Mouse (Mus musculus): ENCODE measurements at regions not wholly inside any gene's neighbourhood (a gene's known extent, or its start where the extent isn't known, plus 50 kb on each side); places are given as distances from the start of the nearest gene placed in this dataset.

DNA sequence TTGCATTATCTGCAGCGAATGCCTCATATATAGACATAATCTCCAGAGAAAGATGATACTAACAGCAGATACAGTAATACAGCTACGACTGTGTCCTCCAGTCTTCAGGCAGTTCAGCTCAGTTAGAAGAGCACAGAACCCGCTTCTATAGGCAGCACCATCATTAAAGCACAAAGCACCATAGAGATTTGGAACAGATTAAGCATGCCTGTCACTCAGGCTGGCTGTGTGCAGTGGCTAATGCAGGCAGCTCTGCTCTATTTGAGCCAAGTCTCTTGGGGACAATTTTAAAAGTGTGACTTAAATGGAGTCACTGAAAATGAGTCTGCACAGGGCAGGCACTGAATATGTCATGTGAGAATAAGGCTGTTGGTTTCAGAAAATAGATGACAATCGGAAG is 1660.7 kb upstream of the Flrt2 start:
- 53% methylated on average over 4 of the region's 4 CpGs for WGBS
- H3K4me2 ChIP-seq, result no peak overlapping the region
- H3K27me3 ChIP-seq, result no peaks in the 10 kb centered on the region
- ATAC-seq (ENCODE audit: low read depth), result peak; percentile 77; the same call in 1 of the 2 replicates
- H3K9me3 ChIP-seq, result no peaks in the 10 kb centered on the region
- no peak overlapping the region for H3K4me3 ChIP-seq
- H3K36me3 ChIP-seq, result no peaks in the 10 kb centered on the region
- peaks cover 5% of the 10 kb centered on the region for H3K4me1 ChIP-seq (replicated peaks)
- no peak overlapping the region for H3K9ac ChIP-seq
- no peak overlapping the region for H3K27ac ChIP-seq (replicated peaks)

DNA sequence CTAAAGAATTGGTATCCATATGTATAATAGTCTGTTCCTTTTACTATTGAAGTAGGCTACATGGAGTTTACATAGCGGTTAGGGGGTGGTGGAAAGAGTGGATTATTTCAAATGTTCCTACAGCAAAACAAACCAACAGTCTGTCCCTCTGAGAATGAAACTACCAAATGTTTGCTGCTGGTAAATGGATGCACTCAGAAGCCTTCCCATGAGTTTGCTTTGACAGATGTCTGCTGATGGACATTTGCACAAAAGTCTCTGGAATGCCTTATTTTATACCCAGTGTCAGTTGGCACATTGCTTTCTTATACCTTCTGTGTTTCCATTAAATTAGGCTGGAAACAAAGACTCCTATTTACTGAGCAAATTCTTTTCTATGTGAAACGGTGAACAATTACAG is 1644.1 kb upstream of the Flrt2 start:
- Histone ChIP-seq H3K4me3 (no peak overlapping the region), H3K9me3 (no peaks in the 10 kb centered on the region), H3K36me3 (no peaks in the 10 kb centered on the region), H3K27ac (replicated peaks) (no peak overlapping the region), H3K9ac (no peak overlapping the region), H3K27me3 (no peaks in the 10 kb centered on the region), H3K4me2 (no peak overlapping the region), H3K4me1 (replicated peaks) (no peaks in the 10 kb centered on the region)
- 73% methylated on average over 2 of the region's 2 CpGs for WGBS
- ATAC-seq (ENCODE audit: low read depth), result no peak

DNA sequence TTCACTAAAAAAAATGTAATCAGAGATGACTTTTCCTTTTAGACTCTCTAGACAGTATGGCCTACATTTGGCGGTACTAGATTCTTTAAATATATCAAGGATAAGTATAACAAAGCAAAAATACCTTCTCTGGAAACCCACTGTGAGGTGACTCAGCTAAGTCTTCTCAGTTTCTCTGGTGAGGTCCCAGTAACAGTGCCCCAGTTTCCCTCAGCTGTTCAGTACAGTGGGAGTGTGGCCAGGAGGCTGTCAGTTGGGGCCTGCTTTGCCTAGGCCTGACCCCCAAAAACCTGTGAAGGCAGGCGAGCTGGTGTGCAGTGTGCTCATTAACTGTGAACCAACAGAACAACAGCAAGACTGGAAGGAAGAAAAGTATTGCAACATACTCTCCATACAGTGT is 1634.3 kb upstream of the Flrt2 start:
- ATAC-seq (ENCODE audit: low read depth), result no peak
- 93% methylated on average over 2 of the region's 2 CpGs for WGBS

DNA sequence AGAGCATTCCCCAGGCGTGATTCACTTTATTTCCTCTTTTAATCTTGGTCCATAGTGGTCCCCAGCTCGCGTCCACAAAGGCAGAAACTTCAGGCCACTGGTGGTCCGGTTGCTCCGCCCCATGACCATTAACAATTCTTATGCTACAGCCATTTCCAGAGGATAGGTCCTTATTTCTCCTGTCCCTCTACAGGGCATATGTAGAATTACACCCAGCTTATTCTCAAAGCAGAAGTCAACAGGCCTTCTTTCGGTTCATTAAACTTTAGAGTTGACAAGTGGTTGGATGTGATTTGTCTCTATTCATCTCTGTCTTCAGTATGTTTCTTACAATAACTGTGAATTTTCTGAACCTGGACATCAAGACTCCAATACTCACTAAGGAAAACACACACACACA is 1632.4 kb upstream of the Flrt2 start:
- Histone ChIP-seq H3K9me3 (no peaks in the 10 kb centered on the region), H3K36me3 (no peaks in the 10 kb centered on the region), H3K4me2 (no peak overlapping the region), H3K4me3 (no peak overlapping the region), H3K27me3 (no peaks in the 10 kb centered on the region), H3K9ac (no peak overlapping the region), H3K27ac (replicated peaks) (no peak overlapping the region), H3K4me1 (replicated peaks) (no peaks in the 10 kb centered on the region)
- 88% methylated on average over 6 of the region's 6 CpGs for WGBS
- ATAC-seq (ENCODE audit: low read depth), result no peak

More for the DNA sequence above, 1634.3 kb upstream of the Flrt2 start:
- Histone ChIP-seq H3K27me3 (no peaks in the 10 kb centered on the region), H3K4me3 (no peak overlapping the region), H3K27ac (replicated peaks) (no peak overlapping the region), H3K9me3 (no peaks in the 10 kb centered on the region), H3K9ac (no peak overlapping the region), H3K36me3 (no peaks in the 10 kb centered on the region), H3K4me2 (no peak overlapping the region), H3K4me1 (replicated peaks) (no peaks in the 10 kb centered on the region)

GRCm38 (mm10) chr12:94060336-94060735 is 1631.7 kb upstream of the Flrt2 start:
- Histone ChIP-seq H3K27ac (replicated peaks) (no peak overlapping the region), H3K9ac (no peak overlapping the region), H3K9me3 (no peaks in the 10 kb centered on the region), H3K4me3 (no peak overlapping the region), H3K4me2 (no peak overlapping the region), H3K4me1 (replicated peaks) (no peaks in the 10 kb centered on the region), H3K36me3 (no peaks in the 10 kb centered on the region), H3K27me3 (no peaks in the 10 kb centered on the region)
- no peak for ATAC-seq (ENCODE audit: low read depth)
- 65% methylated on average over 2 of the region's 2 CpGs for WGBS

- WGBS, result 56% methylated on average over 9 of the region's 9 CpGs
- H3K9ac ChIP-seq, result no peak overlapping the region
- no peaks in the 10 kb centered on the region for H3K36me3 ChIP-seq
- ATAC-seq (ENCODE audit: low read depth), result no peak
- H3K4me1 ChIP-seq (replicated peaks), result no peaks in the 10 kb centered on the region
- no peak overlapping the region for H3K27ac ChIP-seq (replicated peaks)
- H3K9me3 ChIP-seq, result no peaks in the 10 kb centered on the region
- H3K4me3 ChIP-seq, result no peak overlapping the region
- H3K4me2 ChIP-seq, result no peak overlapping the region
- no peaks in the 10 kb centered on the region for H3K27me3 ChIP-seq
These were observed 1625.4 kb upstream of the Flrt2 start for GRCm38 (mm10) chr12:94066444-94067152.

DNA sequence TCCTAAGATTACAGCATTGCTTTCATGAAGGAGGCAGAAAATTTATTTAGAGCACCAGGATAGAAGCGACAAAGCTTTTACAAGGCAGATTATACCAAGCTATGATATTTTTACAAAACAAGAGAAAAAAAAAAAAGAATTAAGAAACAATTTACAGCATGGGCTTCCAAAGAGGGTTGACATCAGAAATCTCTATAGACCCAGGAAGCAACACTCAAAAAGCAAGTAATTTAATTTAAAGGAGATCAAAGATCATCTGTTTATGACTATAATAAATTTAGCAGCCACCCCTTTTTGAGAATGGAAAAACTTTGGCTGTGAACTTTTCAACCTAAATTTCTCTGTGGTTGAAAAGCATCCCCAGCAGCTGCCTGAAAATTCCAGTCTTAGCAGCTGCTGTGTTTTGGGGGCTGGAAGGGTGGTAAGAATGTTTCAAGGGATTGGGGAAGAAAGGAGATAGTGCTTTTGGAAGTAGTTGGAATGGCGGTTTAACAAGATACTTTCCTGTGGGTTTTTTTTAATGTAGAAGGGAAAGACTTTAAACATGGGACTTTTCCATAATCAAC is 1621.0 kb upstream of the Flrt2 start:
- H3K4me1 ChIP-seq (replicated peaks), result no peaks in the 10 kb centered on the region
- no peak overlapping the region for H3K9ac ChIP-seq
- H3K27ac ChIP-seq (replicated peaks), result no peak overlapping the region
- H3K36me3 ChIP-seq, result no peaks in the 10 kb centered on the region
- no peak for ATAC-seq (ENCODE audit: low read depth)
- no peaks in the 10 kb centered on the region for H3K9me3 ChIP-seq
- no peaks in the 10 kb centered on the region for H3K27me3 ChIP-seq
- WGBS, result 78% methylated on average over 2 of the region's 2 CpGs
- no peak overlapping the region for H3K4me2 ChIP-seq
- H3K4me3 ChIP-seq, result no peak overlapping the region

GRCm38 (mm10) chr12:94105582-94106162 is 1586.4 kb upstream of the Flrt2 start:
- WGBS, result 38% methylated on average over 1 of the region's 1 CpGs
- no peak for ATAC-seq (ENCODE audit: low read depth)
- H3K27me3 ChIP-seq, result no peaks in the 10 kb centered on the region
- H3K4me3 ChIP-seq, result no peak overlapping the region
- H3K36me3 ChIP-seq, result no peaks in the 10 kb centered on the region
- H3K9me3 ChIP-seq, result no peaks in the 10 kb centered on the region
- no peaks in the 10 kb centered on the region for H3K4me1 ChIP-seq (replicated peaks)
- H3K4me2 ChIP-seq, result no peak overlapping the region
- no peak overlapping the region for H3K27ac ChIP-seq (replicated peaks)
- no peak overlapping the region for H3K9ac ChIP-seq

DNA sequence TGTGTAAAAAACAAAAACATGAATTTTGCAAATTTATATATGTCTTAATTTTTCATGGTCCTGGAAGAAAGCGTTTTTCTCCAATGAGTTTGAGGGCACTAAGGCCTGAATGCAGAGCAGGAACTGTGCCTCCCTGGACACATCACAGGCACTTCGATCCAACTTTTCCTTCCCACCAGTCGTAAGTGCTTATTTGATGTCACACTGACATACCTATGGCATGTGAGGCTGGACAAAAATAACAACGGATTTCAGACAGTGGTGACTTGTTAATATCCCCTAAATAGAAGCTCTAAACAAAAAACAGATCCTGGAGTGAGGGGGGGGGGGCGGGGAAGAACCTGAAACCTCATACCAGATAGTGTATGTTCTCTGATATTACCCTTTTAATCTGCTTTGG is 1541.9 kb upstream of the Flrt2 start:
- Histone ChIP-seq H3K9ac (no peak overlapping the region), H3K27ac (replicated peaks) (no peak overlapping the region), H3K4me1 (replicated peaks) (no peaks in the 10 kb centered on the region), H3K4me3 (no peak overlapping the region), H3K27me3 (no peaks in the 10 kb centered on the region), H3K36me3 (no peaks in the 10 kb centered on the region), H3K4me2 (no peak overlapping the region), H3K9me3 (no peaks in the 10 kb centered on the region)
- WGBS, result 84% methylated on average over 5 of the region's 5 CpGs
- ATAC-seq (ENCODE audit: low read depth), result no peak

- Histone ChIP-seq H3K4me1 (replicated peaks) (no peaks in the 10 kb centered on the region), H3K27ac (replicated peaks) (no peak overlapping the region), H3K36me3 (no peaks in the 10 kb centered on the region), H3K4me3 (no peak overlapping the region), H3K9me3 (no peaks in the 10 kb centered on the region), H3K27me3 (no peaks in the 10 kb centered on the region), H3K9ac (no peak overlapping the region), H3K4me2 (no peak overlapping the region)
- no peak for ATAC-seq (ENCODE audit: low read depth)
- 84% methylated on average over 12 of the region's 12 CpGs for WGBS
These were observed 1536.7 kb upstream of the Flrt2 start for GRCm38 (mm10) chr12:94155110-94155858.

DNA sequence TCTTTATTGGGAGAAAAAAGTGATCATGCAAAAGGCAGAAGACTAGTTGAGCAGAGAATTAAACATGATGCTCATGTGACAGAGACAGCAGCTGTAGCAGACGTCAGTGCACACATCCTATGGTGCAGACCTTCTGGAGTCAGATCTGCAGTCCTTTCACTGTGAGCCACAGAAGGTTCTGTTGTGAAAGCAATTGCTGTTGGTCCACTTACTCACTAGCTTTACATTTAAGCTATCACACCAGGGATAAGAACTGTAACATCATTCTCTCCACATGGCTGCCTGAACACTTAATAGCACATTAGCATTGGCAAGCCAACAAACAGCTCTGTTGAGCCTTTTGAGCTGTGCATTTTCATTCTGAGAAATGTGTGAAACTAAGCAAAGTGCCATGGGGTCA is 1509.7 kb upstream of the Flrt2 start:
- Histone ChIP-seq H3K4me2 (no peak overlapping the region), H3K4me3 (no peak overlapping the region), H3K27me3 (no peaks in the 10 kb centered on the region), H3K36me3 (no peaks in the 10 kb centered on the region), H3K9ac (no peak overlapping the region), H3K4me1 (replicated peaks) (no peaks in the 10 kb centered on the region), H3K27ac (replicated peaks) (no peak overlapping the region), H3K9me3 (no peaks in the 10 kb centered on the region)
- 21% methylated on average over 1 of the region's 1 CpGs for WGBS
- no peak for ATAC-seq (ENCODE audit: low read depth)

GRCm38 (mm10) chr12:94190620-94191081 is 1501.4 kb upstream of the Flrt2 start:
- ATAC-seq (ENCODE audit: low read depth), result no peak

More at GRCm38 (mm10) chr12:94190620-94191081, 1501.4 kb upstream of the Flrt2 start:
- H3K27ac ChIP-seq (replicated peaks), result no peak overlapping the region
- H3K36me3 ChIP-seq, result no peaks in the 10 kb centered on the region
- peaks cover 5% of the 10 kb centered on the region; the same call in 1 of the 2 replicates for H3K4me1 ChIP-seq (replicated peaks)
- no peak overlapping the region for H3K4me3 ChIP-seq
- H3K4me2 ChIP-seq, result no peak overlapping the region
- H3K9me3 ChIP-seq, result no peaks in the 10 kb centered on the region
- 76% methylated on average over 4 of the region's 4 CpGs for WGBS
- H3K27me3 ChIP-seq, result no peaks in the 10 kb centered on the region
- no peak overlapping the region for H3K9ac ChIP-seq
